Mouse (Mus musculus): Measurements from ENCODE around the gene Tsen2. TPM values are rescaled to one million over a fixed set of nuclear protein-coding genes. Genes with fewer than 3 reads are reported as not detected.

Gene Tsen2
- polyA plus RNA-seq, 1 experiment from 2014 or later, result 30.9 TPM

DNA sequence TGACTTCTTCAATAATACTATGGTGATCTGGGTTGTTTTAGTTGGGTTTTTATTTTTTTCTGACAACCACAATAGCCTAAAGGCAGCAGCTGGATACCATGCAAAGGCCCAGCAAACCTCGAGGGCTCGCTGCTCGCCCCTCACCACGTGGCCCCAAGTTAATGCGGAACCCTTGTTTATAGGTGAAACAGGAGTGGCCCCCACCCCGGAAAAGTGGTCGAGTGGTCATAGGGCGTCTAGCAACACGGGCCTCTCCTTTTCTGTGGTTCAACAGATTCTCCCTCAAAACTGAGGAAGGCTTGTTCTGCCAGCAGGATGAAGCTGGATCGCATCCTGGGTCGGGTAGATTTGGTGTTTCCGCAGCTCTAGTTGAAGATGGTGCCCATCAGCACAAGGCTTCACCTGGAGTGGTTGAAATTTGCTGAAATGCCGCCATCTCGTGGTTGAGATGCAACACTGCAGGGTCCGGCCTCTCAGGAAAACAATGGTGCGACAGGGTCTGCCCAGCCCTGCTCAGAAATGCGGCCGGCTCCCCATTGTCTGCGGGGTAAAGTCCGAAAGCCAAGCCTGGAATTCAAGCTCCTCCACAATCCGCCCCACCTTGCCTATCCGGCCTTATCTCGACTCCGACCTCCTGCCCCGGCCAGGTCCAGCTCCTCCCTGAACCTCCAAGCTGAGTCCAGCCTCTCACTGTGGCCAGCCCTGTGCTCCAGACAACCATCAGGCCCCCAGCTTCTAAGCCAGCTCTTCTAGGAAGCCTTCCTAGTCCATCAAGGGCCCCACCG, 5.6 kb upstream of the Tsen2 start:
- no peaks in the 10 kb centered on the region for H3K27me3 ChIP-seq (ENCODE audit: insufficient read depth, low read length)
- H3K4me1 ChIP-seq (ENCODE audit: insufficient read depth), result 0 out of 2 replicates have a peak, but pooled peaks cover 4% of the 10 kb centered on the region
- peak; percentile 93 for DNase-seq
- WGBS, result 19% methylated on average over 26 of the region's 26 CpGs
- H3K9me3 ChIP-seq (ENCODE audit: low read depth, low read length), result no peaks in the 10 kb centered on the region
- H3K4me3 ChIP-seq (ENCODE audit: low read depth, low read length), result peak overlapping the region; percentile 16; the same call in 1 of the 2 replicates
- no peaks in the 10 kb centered on the region for H3K36me3 ChIP-seq (ENCODE audit: insufficient read depth)
- peak overlapping the region; percentile 59 for H3K4me2 ChIP-seq
- H3K9ac ChIP-seq, result peak overlapping the region; percentile 54
- ATAC-seq (ENCODE audit: insufficient read depth), result peak; percentile 77
- H3K27ac ChIP-seq (ENCODE audit: low read depth), result no peak overlapping the region
- TF ChIP-seq CTCF (IDR thresholded peaks at IDR 0.05; ENCODE audit: low read depth), result peak; percentile 92

DNA sequence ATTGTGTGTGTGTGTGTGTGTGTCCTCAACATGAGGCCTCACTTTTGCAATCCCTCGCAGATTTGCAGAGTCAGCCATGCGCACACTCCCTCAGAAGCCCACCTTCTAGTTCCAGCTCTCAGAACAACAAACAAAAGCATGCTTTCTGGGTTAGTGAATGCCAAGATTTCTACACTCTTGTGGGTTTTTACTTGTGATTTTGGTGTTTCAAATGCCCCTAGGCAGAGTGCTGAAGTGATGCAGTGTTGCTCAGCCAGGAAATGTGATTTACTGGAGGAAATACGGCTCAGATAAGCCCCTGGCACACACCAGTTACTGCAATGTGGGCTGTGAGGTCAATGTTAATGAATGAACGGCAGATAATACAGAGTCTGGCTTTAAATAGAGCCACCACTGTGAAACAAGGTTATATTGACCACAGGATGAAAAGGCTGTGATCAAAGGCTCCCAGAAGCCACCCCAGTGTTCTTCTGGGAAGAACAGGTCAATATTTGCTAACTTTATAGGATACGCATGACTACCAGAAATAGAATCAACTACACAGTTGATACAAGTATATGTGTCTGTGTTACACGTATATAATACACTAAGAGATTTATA, 2.7 kb upstream of the Tsen2 start:
- Histone ChIP-seq H3K9me3 (ENCODE audit: low read depth, low read length) (no peaks in the 10 kb centered on the region), H3K4me2 (no peak overlapping the region), H3K27ac (ENCODE audit: low read depth) (peak overlapping the region; percentile 81), H3K4me1 (ENCODE audit: insufficient read depth) (0 out of 2 replicates have a peak, but pooled peaks cover 4% of the 10 kb centered on the region), H3K9ac (0 out of 2 replicates have a peak overlapping the region, but pooled peaks have one; percentile 13), H3K27me3 (ENCODE audit: insufficient read depth, low read length) (no peaks in the 10 kb centered on the region), H3K36me3 (ENCODE audit: insufficient read depth) (no peaks in the 10 kb centered on the region), H3K4me3 (ENCODE audit: low read depth, low read length) (no peak overlapping the region)
- 37% methylated on average over 6 of the region's 6 CpGs for WGBS
- DNase-seq (no peak), ATAC-seq (ENCODE audit: insufficient read depth) (no peak)
- no peak for TF ChIP-seq CTCF (IDR thresholded peaks at IDR 0.05; ENCODE audit: low read depth)

DNA sequence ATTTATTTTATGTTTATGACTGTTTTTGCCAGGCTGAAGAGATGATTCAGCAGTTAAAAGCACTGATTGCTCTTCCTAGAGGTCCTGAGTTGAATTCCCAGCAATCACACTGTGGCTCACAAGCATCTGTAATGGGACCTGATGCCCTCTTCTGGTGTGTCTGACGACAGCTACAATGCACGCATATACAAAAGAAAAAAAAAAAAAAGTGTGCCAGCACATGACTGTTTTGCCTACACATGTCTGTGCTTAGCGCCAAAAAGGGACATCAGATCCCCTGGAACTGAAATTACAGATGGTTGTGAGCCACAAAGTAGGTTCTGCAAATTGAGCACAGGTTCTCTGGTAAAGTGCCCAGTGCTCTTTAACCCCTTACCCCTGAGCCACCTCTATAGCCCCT, 2.1 kb upstream of the Tsen2 start:
- Histone ChIP-seq H3K36me3 (ENCODE audit: insufficient read depth) (no peaks in the 10 kb centered on the region), H3K27ac (ENCODE audit: low read depth) (no peak overlapping the region), H3K4me2 (no peak overlapping the region), H3K4me1 (ENCODE audit: insufficient read depth) (0 out of 2 replicates have a peak, but pooled peaks cover 4% of the 10 kb centered on the region), H3K9ac (no peak overlapping the region), H3K27me3 (ENCODE audit: insufficient read depth, low read length) (no peaks in the 10 kb centered on the region), H3K9me3 (ENCODE audit: low read depth, low read length) (no peaks in the 10 kb centered on the region), H3K4me3 (ENCODE audit: low read depth, low read length) (no peak overlapping the region)
- no peak for TF ChIP-seq CTCF (IDR thresholded peaks at IDR 0.05; ENCODE audit: low read depth)
- DNase-seq (no peak), ATAC-seq (ENCODE audit: insufficient read depth) (no peak)
- WGBS, result 51% methylated on average over 3 of the region's 3 CpGs

DNA sequence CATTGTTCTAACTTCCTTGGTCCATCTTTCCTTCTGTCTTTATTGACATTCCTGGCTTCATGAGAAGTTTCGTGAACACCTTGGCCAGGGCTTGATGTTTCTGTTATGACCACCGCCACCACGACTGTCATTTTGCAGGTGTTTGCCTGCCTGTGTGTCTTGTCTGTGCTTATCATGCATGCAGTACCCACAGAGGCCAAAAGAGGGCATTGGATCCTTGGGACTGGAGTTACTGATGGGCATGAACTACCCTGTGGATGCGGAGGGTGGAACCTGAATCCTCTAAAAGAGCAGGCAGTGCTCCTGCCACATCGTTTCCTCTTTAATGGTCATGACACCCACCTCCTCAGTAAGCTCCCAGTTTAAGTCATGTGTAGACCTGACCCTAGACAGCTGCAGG, 1.8 kb downstream of the Tsen2 start:
- TF ChIP-seq CTCF (IDR thresholded peaks at IDR 0.05; ENCODE audit: low read depth), result peak; percentile 73

DNA sequence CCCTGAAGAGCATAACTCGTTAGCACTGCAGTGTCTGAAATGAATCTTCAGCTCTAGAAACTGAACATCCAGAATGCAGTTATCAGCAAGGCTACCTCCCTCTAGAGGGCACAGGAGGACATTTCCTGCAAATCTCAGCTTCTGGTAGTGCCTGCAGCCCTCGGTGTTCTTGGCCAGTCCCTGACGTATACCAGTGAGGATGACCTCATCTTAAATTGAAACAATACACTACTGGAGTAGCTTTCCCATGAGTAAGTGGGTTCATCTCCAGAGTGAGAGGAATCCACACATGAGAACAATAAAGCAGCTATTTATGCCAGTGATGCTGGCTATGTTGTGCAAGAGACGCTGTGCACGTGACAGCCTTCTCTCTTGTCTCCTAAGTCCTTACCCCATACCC, 11.0 kb downstream of the Tsen2 start:
- H3K4me1 ChIP-seq (ENCODE audit: insufficient read depth), result 0 out of 2 replicates have a peak, but pooled peaks cover 4% of the 10 kb centered on the region
- no peak for ATAC-seq (ENCODE audit: insufficient read depth)
- no peaks in the 10 kb centered on the region for H3K9me3 ChIP-seq (ENCODE audit: low read depth, low read length)
- H3K9ac ChIP-seq, result no peak overlapping the region
- no peak overlapping the region for H3K27ac ChIP-seq (ENCODE audit: low read depth)
- TF ChIP-seq CTCF (IDR thresholded peaks at IDR 0.05; ENCODE audit: low read depth), result peak; percentile 31; the same call in 1 of the 2 replicates
- H3K36me3 ChIP-seq (ENCODE audit: insufficient read depth), result peaks cover 33% of the 10 kb centered on the region
- 72% methylated on average over 5 of the region's 5 CpGs for WGBS
- H3K4me2 ChIP-seq, result no peak overlapping the region
- DNase-seq, result no peak
- no peaks in the 10 kb centered on the region for H3K27me3 ChIP-seq (ENCODE audit: insufficient read depth, low read length)
- H3K4me3 ChIP-seq (ENCODE audit: low read depth, low read length), result no peak overlapping the region

More for the DNA sequence above, 1.8 kb downstream of the Tsen2 start:
- 86% methylated on average over 5 of the region's 5 CpGs for WGBS
- Histone ChIP-seq H3K4me2 (no peak overlapping the region), H3K27me3 (ENCODE audit: insufficient read depth, low read length) (no peaks in the 10 kb centered on the region), H3K9me3 (ENCODE audit: low read depth, low read length) (no peaks in the 10 kb centered on the region), H3K4me3 (ENCODE audit: low read depth, low read length) (no peak overlapping the region), H3K27ac (ENCODE audit: low read depth) (no peak overlapping the region), H3K9ac (no peak overlapping the region), H3K4me1 (ENCODE audit: insufficient read depth) (0 out of 2 replicates have a peak, but pooled peaks cover 4% of the 10 kb centered on the region), H3K36me3 (ENCODE audit: insufficient read depth) (peaks cover 15% of the 10 kb centered on the region; the same call in 1 of the 2 replicates)
- peak; percentile 58 for DNase-seq
- no peak for ATAC-seq (ENCODE audit: insufficient read depth)

DNA sequence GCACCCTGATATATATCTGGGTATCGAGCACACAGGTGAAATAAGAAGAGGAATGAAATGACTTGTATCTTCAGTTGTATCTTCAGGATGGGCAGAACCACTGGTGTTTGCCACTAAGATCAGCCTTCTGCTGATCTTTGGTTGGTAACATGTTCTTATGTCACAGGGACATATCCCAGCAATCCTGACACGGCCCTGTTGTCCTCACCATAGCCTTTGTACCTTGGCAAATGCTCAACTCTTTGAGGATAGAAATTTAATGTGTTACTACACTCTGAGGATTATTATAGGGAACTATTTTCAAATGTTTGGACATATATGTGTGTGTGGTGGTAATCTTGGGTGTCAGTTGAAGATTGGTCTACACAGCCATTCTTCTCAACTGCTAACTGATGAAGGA, 13.7 kb downstream of the Tsen2 start:
- Histone ChIP-seq H3K27ac (ENCODE audit: low read depth) (no peak overlapping the region), H3K4me2 (no peak overlapping the region), H3K9ac (no peak overlapping the region), H3K4me3 (ENCODE audit: low read depth, low read length) (no peak overlapping the region), H3K36me3 (ENCODE audit: insufficient read depth) (peaks cover 45% of the 10 kb centered on the region), H3K9me3 (ENCODE audit: low read depth, low read length) (no peaks in the 10 kb centered on the region), H3K4me1 (ENCODE audit: insufficient read depth) (0 out of 2 replicates have a peak, but pooled peaks cover 4% of the 10 kb centered on the region), H3K27me3 (ENCODE audit: insufficient read depth, low read length) (no peaks in the 10 kb centered on the region)
- no peak for ATAC-seq (ENCODE audit: insufficient read depth)
- 97% methylated on average over 2 of the region's 2 CpGs for WGBS
- no peak for TF ChIP-seq CTCF (IDR thresholded peaks at IDR 0.05; ENCODE audit: low read depth)
- DNase-seq, result no peak

Data from lung, embryonic 14.5 days (tissue).